Mouse (Mus musculus): ENCODE results near the gene Supt7l. TPM values are rescaled to one million over a fixed set of nuclear protein-coding genes. Genes with fewer than 3 reads are reported as not detected.

Supt7l gene
- polyA plus RNA-seq, 1 experiment from 2014 or later = 25.1 TPM

GRCm38 (mm10) chr5:31563496-31563895 is 35.9 kb upstream of the Supt7l start:
- Histone ChIP-seq H3K27me3 (ENCODE audit: control insufficient read depth, insufficient read depth, low read depth, low read length) (no peaks in the 10 kb centered on the region), H3K27ac (ENCODE audit: low read length) (no peak overlapping the region), H3K36me3 (ENCODE audit: control insufficient read depth, insufficient read depth, low read length) (peaks cover 3% of the 10 kb centered on the region; the same call in 1 of the 2 replicates), H3K4me2 (ENCODE audit: low read length) (no peak overlapping the region), H3K9me3 (replicated peaks; ENCODE audit: control insufficient read depth, low read length, poor library complexity, severe bottlenecking) (no peaks in the 10 kb centered on the region), H3K9ac (ENCODE audit: low read depth, low read length) (no peak overlapping the region), H3K4me3 (ENCODE audit: low read depth, low read length) (no peak overlapping the region), H3K4me1 (ENCODE audit: control insufficient read depth, insufficient read depth, low read length) (no peaks in the 10 kb centered on the region)
- 0 out of 2 replicates have a peak, but pooled peaks have one; percentile 51 for ATAC-seq
- WGBS = 10% methylated on average over 6 of the region's 6 CpGs

- no peaks in the 10 kb centered on the region for H3K27me3 ChIP-seq (ENCODE audit: control insufficient read depth, insufficient read depth, low read depth, low read length)
- H3K4me2 ChIP-seq (ENCODE audit: low read length) = no peak overlapping the region
- no peaks in the 10 kb centered on the region for H3K9me3 ChIP-seq (replicated peaks; ENCODE audit: control insufficient read depth, low read length, poor library complexity, severe bottlenecking)
- no peak overlapping the region for H3K9ac ChIP-seq (ENCODE audit: low read depth, low read length)
- 85% methylated on average over 7 of the region's 7 CpGs for WGBS
- peaks cover 10% of the 10 kb centered on the region for H3K36me3 ChIP-seq (ENCODE audit: control insufficient read depth, insufficient read depth, low read length)
- no peak overlapping the region for H3K4me3 ChIP-seq (ENCODE audit: low read depth, low read length)
- no peaks in the 10 kb centered on the region for H3K4me1 ChIP-seq (ENCODE audit: control insufficient read depth, insufficient read depth, low read length)
- no peak for ATAC-seq
- no peak overlapping the region for H3K27ac ChIP-seq (ENCODE audit: low read length)
Observed at GRCm38 (mm10) chr5:31562036-31562666, 34.5 kb upstream of the Supt7l start.

- no peak for ATAC-seq
- Histone ChIP-seq H3K27ac (ENCODE audit: low read length) (no peak overlapping the region), H3K27me3 (ENCODE audit: control insufficient read depth, insufficient read depth, low read depth, low read length) (no peaks in the 10 kb centered on the region), H3K4me3 (ENCODE audit: low read depth, low read length) (no peak overlapping the region), H3K9me3 (replicated peaks; ENCODE audit: control insufficient read depth, low read length, poor library complexity, severe bottlenecking) (no peaks in the 10 kb centered on the region), H3K4me2 (ENCODE audit: low read length) (no peak overlapping the region), H3K4me1 (ENCODE audit: control insufficient read depth, insufficient read depth, low read length) (no peaks in the 10 kb centered on the region), H3K9ac (ENCODE audit: low read depth, low read length) (no peak overlapping the region), H3K36me3 (ENCODE audit: control insufficient read depth, insufficient read depth, low read length) (peaks cover 17% of the 10 kb centered on the region)
- WGBS = 98% methylated on average over 2 of the region's 2 CpGs
Observed at GRCm38 (mm10) chr5:31560352-31560751, 32.7 kb upstream of the Supt7l start.

GRCm38 (mm10) chr5:31559401-31559800 is 31.8 kb upstream of the Supt7l start:
- H3K9me3 ChIP-seq (replicated peaks; ENCODE audit: control insufficient read depth, low read length, poor library complexity, severe bottlenecking) = no peaks in the 10 kb centered on the region
- WGBS = 67% methylated on average over 1 of the region's 1 CpGs
- ATAC-seq = no peak
- no peaks in the 10 kb centered on the region for H3K27me3 ChIP-seq (ENCODE audit: control insufficient read depth, insufficient read depth, low read depth, low read length)
- H3K4me2 ChIP-seq (ENCODE audit: low read length) = no peak overlapping the region
- no peak overlapping the region for H3K9ac ChIP-seq (ENCODE audit: low read depth, low read length)
- no peak overlapping the region for H3K4me3 ChIP-seq (ENCODE audit: low read depth, low read length)
- no peak overlapping the region for H3K27ac ChIP-seq (ENCODE audit: low read length)
- H3K36me3 ChIP-seq (ENCODE audit: control insufficient read depth, insufficient read depth, low read length) = peaks cover 17% of the 10 kb centered on the region
- no peaks in the 10 kb centered on the region for H3K4me1 ChIP-seq (ENCODE audit: control insufficient read depth, insufficient read depth, low read length)

GRCm38 (mm10) chr5:31535228-31535627 is 7.6 kb upstream of the Supt7l start:
- H3K4me3 ChIP-seq (ENCODE audit: low read depth, low read length) = no peak overlapping the region
- no peaks in the 10 kb centered on the region for H3K9me3 ChIP-seq (replicated peaks; ENCODE audit: control insufficient read depth, low read length, poor library complexity, severe bottlenecking)
- no peaks in the 10 kb centered on the region for H3K27me3 ChIP-seq (ENCODE audit: control insufficient read depth, insufficient read depth, low read depth, low read length)
- H3K4me1 ChIP-seq (ENCODE audit: control insufficient read depth, insufficient read depth, low read length) = no peaks in the 10 kb centered on the region
- H3K27ac ChIP-seq (ENCODE audit: low read length) = no peak overlapping the region
- H3K36me3 ChIP-seq (ENCODE audit: control insufficient read depth, insufficient read depth, low read length) = peaks cover 28% of the 10 kb centered on the region
- H3K9ac ChIP-seq (ENCODE audit: low read depth, low read length) = no peak overlapping the region
- ATAC-seq = no peak
- WGBS = 93% methylated on average over 2 of the region's 2 CpGs
- no peak overlapping the region for H3K4me2 ChIP-seq (ENCODE audit: low read length)

- H3K9me3 ChIP-seq (replicated peaks; ENCODE audit: control insufficient read depth, low read length, poor library complexity, severe bottlenecking) = no peaks in the 10 kb centered on the region
- H3K36me3 ChIP-seq (ENCODE audit: control insufficient read depth, insufficient read depth, low read length) = peaks cover 14% of the 10 kb centered on the region; the same call in 1 of the 2 replicates
- no peak overlapping the region for H3K4me3 ChIP-seq (ENCODE audit: low read depth, low read length)
- H3K27me3 ChIP-seq (ENCODE audit: control insufficient read depth, insufficient read depth, low read depth, low read length) = no peaks in the 10 kb centered on the region
- ATAC-seq = no peak
- no peak overlapping the region for H3K9ac ChIP-seq (ENCODE audit: low read depth, low read length)
- peaks cover 29% of the 10 kb centered on the region for H3K4me1 ChIP-seq (ENCODE audit: control insufficient read depth, insufficient read depth, low read length)
- peak overlapping the region; percentile 26; the same call in 1 of the 2 replicates for H3K4me2 ChIP-seq (ENCODE audit: low read length)
- WGBS = 57% methylated on average over 2 of the region's 2 CpGs
- H3K27ac ChIP-seq (ENCODE audit: low read length) = no peak overlapping the region
Observed at GRCm38 (mm10) chr5:31528560-31528959, 953 bp upstream of the Supt7l start.

- H3K9me3 ChIP-seq (replicated peaks; ENCODE audit: control insufficient read depth, low read length, poor library complexity, severe bottlenecking) = no peaks in the 10 kb centered on the region
- WGBS = 4% methylated on average over 40 of the region's 40 CpGs
- H3K9ac ChIP-seq (ENCODE audit: low read depth, low read length) = peak overlapping the region; percentile 78
- no peaks in the 10 kb centered on the region for H3K27me3 ChIP-seq (ENCODE audit: control insufficient read depth, insufficient read depth, low read depth, low read length)
- H3K4me3 ChIP-seq (ENCODE audit: low read depth, low read length) = peak overlapping the region; percentile 92
- H3K4me1 ChIP-seq (ENCODE audit: control insufficient read depth, insufficient read depth, low read length) = peaks cover 29% of the 10 kb centered on the region
- peak overlapping the region; percentile 100 for H3K4me2 ChIP-seq (ENCODE audit: low read length)
- H3K36me3 ChIP-seq (ENCODE audit: control insufficient read depth, insufficient read depth, low read length) = peaks cover 16% of the 10 kb centered on the region; the same call in 1 of the 2 replicates
- peak overlapping the region; percentile 84 for H3K27ac ChIP-seq (ENCODE audit: low read length)
- ATAC-seq = peak; percentile 69
Observed at GRCm38 (mm10) chr5:31527117-31527680, 408 bp downstream of the Supt7l start.

GRCm38 (mm10) chr5:31526354-31527116 is 1.1 kb downstream of the Supt7l start, which contains the start of gene Slc4a1ap:
Gene Slc4a1ap (plus strand): TSS chr5:31526995.
- Histone ChIP-seq H3K4me1 (ENCODE audit: control insufficient read depth, insufficient read depth, low read length) (peaks cover 29% of the 10 kb centered on the region), H3K36me3 (ENCODE audit: control insufficient read depth, insufficient read depth, low read length) (peaks cover 11% of the 10 kb centered on the region; the same call in 1 of the 2 replicates), H3K9me3 (replicated peaks; ENCODE audit: control insufficient read depth, low read length, poor library complexity, severe bottlenecking) (no peaks in the 10 kb centered on the region), H3K4me2 (ENCODE audit: low read length) (peak within 1 kb of the TSS; percentile 100), H3K9ac (ENCODE audit: low read depth, low read length) (peak within 1 kb of the TSS; percentile 78), H3K27ac (ENCODE audit: low read length) (peak within 1 kb of the TSS; percentile 84), H3K27me3 (ENCODE audit: control insufficient read depth, insufficient read depth, low read depth, low read length) (no peaks in the 10 kb centered on the region), H3K4me3 (ENCODE audit: low read depth, low read length) (peak within 1 kb of the TSS; percentile 92)
- WGBS = 1% methylated on average over 28 of the region's 28 CpGs
- ATAC-seq = peak; percentile 92

- peaks cover 25% of the 10 kb centered on the region for H3K36me3 ChIP-seq (ENCODE audit: control insufficient read depth, insufficient read depth, low read length)
- WGBS = 96% methylated on average over 6 of the region's 6 CpGs
Observed at GRCm38 (mm10) chr5:31520556-31520955, 7.1 kb downstream of the Supt7l start.

More at GRCm38 (mm10) chr5:31520556-31520955, 7.1 kb downstream of the Supt7l start:
- no peak overlapping the region for H3K27ac ChIP-seq (ENCODE audit: low read length)
- H3K4me1 ChIP-seq (ENCODE audit: control insufficient read depth, insufficient read depth, low read length) = peaks cover 5% of the 10 kb centered on the region
- no peak for ATAC-seq
- no peak overlapping the region for H3K4me2 ChIP-seq (ENCODE audit: low read length)
- no peak overlapping the region for H3K9ac ChIP-seq (ENCODE audit: low read depth, low read length)
- no peaks in the 10 kb centered on the region for H3K27me3 ChIP-seq (ENCODE audit: control insufficient read depth, insufficient read depth, low read depth, low read length)
- no peaks in the 10 kb centered on the region for H3K9me3 ChIP-seq (replicated peaks; ENCODE audit: control insufficient read depth, low read length, poor library complexity, severe bottlenecking)
- no peak overlapping the region for H3K4me3 ChIP-seq (ENCODE audit: low read depth, low read length)

Measured in midbrain, embryonic 16.5 days (tissue).